Mouse (Mus musculus): Measurements from ENCODE around the gene Mepce.

- TF ChIP-seq HCFC1 (IDR thresholded peaks at IDR 0.05; ENCODE audit: borderline replicate concordance, insufficient read depth, low read length) (no peak), CHD2 (IDR thresholded peaks at IDR 0.05; ENCODE audit: low read depth, low read length) (no peak)
Observed at GRCm38 (mm10) chr5:137734289-137735061, 53.0 kb downstream of the Mepce start.

Data from ES-E14 (cell line).